Mouse (Mus musculus): ENCODE measurements around the gene Plvap.

DNA sequence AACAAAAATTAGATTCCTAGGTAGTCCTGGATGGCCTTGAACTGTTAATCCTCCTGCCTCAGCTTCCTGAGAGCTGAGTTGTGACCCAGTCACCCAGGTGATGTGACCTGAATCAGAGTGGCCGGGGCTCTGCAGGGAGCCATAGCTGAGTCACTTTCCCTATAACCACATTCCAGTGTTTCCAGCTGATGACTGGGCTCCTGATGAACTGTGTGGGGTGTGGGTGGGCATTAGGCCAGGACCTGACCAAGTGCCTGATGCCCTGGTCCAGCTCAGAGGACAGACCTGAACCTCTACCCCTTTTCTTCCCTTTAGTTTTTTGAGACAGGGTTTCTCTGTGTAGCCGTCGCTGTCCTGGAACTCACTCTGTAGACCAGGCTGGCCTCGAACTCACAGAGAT is 6.2 kb downstream of the Plvap start:
- TF ChIP-seq CTCF (IDR thresholded peaks at IDR 0.05; ENCODE audit: extremely low read depth, insufficient read length, insufficient replicate concordance, low read depth, low read length) (no peak), POLR2A (IDR thresholded peaks at IDR 0.05; ENCODE audit: low read depth, low read length) (no peak)
